Mouse (Mus musculus) cerebellum, postnatal 36 days (tissue): ENCODE data around the gene Socs1.
"Not testable (repeated sequence)": the region's sequence is repeated elsewhere in the genome, so short reads cannot be mapped to it uniquely, and the experiment has no call there.

ENCODE experiments used
- DNase-seq, 2 experiments: peaks; one replicate each; pipeline ENCODE4 v3.0.0; 2021 to 2022; ENCODE audit warnings: mixed read lengths in 2 of 2

Socs1 gene

GRCm38 (mm10) chr16:10785371-10786231, at the start of gene Socs1:
Gene Socs1 (minus strand): TSS chr16:10785536.
- DNase-seq: peak; percentile 65 to 66

- no peak for DNase-seq
These were observed 49.2 kb upstream of the Socs1 start for GRCm38 (mm10) chr16:10834542-10834910.

DNA sequence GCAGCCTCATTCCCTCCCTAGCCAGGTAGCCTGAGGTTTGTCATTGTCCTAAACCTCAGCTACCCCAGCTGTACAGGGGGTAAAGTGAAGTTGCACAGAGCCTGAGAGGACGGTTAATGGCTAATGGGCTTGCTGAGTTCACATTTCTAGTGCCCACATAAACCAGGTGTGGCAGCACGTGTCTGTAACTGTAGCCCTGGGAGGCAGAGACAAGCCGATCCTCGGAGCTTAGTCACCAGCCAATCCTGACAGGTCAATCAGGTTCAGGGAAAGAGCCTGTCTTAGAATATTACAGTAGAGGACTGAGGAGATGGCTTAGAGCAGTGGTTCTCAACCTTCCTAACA, 43.1 kb upstream of the Socs1 start:
- no peak for DNase-seq

DNA sequence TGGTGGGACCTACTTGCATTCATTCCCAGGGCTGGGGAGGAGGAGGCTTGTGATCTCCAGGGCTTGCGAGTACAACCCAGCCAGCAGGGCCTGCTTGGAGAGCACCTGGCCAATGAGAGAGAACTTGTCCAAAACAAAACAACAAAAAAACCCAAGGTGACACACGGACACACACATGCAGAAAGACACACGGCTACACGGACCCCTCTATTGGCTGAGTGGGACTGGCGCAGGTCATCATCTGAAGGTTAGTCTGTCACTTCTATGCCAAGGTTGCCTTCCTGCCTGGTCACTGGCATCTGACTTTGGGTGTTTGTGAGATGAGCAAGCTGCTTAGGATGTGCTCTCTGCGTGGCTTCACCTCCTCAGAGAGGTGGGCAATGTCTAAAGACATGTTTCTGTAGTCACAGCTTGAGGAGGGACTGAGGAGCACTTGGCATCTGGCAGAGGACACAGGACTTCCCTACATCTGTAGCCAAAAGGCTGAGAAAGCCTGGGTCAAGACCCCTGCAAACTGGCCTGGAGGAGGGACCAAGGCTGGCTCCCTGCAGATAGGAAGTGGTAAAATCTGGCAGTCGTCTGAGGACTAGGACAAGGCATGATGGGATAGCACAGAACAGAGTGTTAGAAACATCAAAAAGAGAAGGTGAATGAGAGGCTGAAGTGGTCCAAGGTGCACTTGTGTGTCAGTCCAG, 42.6 kb upstream of the Socs1 start:
- DNase-seq: no peak

GRCm38 (mm10) chr16:10827269-10827668, 41.9 kb upstream of the Socs1 start:
- DNase-seq: no peak

- DNase-seq: no peak
These were observed 40.5 kb upstream of the Socs1 start for GRCm38 (mm10) chr16:10825840-10826239.

DNA sequence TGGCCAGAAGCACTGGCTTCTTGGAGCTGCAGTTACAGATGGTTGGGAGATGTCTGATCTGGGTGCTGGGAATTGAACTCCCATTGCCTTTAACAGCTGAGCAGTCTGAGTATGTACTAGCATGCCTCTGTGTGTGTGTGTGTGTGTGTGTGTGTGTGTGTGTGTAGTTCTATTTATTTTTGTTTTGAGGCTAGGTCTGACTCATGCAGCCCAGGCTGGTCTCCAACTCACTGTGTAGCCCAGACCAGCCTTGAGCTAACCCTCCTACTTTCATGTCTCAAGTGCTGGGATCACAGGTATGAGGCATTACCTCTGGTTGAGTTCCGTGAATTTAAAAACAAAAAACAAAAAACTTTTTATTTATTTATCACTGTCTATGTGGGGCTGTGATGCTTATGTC, 39.2 kb upstream of the Socs1 start:
- DNase-seq: no peak

DNA sequence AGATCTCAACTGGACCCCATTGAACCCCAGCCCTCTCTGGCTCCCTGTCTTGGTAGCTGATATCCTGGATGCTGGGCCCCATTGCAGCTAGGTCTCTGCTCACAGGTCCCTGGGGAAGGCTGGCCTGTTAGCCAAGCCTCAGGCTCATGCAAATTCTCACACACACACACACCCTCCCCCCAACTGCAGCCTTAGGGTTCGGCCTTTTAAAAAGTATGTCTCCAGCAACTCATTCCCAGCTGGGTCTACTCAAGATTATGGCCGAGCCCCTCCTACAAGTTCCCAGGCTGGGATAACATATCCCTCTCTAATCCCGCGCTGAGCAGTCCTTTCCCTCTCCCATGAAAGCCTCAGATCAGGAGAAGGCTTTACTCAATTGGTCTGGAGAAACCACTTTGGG, 36.1 kb upstream of the Socs1 start:
- no peak for DNase-seq

DNA sequence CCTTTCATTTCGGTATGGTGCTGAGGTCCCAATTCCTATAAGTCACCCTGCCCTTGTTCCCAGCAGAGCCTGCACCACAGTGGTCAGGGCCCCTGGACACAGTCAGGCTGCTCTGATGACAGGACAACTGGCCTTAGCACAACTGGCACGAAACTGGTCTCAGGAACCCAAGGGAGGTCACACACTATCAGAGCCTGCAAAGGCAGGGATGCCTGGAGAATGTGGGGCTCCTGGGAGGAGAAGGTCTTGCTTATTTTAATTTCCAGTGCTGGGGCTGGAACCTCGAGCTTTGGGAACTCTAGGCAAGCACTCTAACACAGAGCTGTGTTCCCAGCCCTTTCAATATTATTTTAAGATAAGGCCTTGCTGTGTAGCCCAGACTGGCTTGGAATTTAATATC, 34.6 kb upstream of the Socs1 start:
- DNase-seq: no peak

DNA sequence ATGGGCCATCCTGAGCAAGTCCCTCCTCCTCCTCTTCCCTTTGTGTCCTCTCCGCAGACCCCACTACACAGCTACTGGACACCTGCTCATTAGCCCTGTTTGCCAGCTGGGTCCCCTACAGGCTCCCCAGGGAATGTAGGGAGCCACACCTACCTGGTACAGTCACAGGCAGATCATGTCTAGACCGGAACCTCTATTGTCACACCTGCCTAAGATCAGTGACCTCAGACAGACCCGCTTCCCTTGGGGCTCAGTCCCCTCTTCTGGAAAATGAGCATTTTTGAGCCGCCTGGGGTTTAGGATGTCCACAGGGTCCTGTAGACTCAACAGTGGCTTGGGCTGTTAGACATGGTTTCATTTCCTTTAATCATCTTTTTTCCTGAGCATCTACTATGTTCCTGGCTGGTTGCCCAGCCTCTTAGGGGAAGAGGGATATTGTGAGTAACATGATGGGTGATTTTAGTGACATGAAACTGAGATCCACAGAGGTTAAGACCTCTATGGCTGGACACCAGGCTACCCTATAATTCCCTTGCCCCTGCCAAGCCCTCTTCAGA, 33.3 kb upstream of the Socs1 start:
- DNase-seq: no peak

- no peak for DNase-seq
These were observed 29.5 kb upstream of the Socs1 start for GRCm38 (mm10) chr16:10814864-10815263.

DNA sequence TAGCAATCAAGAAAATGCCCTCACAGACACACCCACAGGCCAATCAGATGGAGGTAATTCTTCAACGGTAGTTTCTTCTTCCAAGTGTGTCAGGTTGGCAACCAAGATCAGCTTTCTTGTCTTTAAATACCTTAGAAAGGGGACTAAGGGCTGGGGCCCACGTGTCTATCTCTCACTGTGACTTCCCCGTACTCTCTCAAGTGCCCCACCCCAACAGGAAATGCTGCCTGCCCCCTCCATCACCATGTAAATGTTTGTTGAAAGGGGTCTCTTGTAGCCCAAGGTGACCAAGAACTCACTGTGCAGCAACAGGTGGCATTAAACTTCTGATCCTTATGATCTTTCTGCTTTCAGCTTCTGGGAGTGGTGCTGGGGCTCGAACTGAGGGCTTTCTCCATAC, 28.4 kb upstream of the Socs1 start:
- DNase-seq: no peak

DNA sequence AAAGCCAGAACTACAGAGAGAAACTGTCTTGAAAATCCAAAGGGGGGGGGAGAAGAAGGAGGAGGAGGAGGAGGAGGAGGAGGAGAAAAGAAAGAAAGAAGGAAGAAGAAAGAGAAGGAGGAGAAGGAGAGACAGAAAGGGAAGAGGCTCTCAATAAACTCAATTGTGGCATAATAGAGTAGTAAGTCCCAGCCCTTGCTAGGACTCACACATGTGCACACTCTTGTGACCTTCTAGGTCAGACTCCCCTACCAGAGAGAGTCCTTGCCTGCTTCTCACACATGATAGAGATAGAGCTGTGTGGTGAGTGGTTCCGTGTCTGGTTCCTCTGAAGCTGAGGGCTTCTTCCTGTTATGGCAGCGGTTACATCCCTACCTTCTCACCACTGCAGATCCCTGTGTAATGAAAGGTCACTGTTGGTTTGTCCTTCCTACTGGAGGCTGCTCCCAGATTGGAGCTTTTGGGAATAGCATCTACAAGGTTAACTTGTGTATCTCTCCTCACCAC, 27.6 kb upstream of the Socs1 start, which contains the start of gene Gm11172:
Gene Gm11172 (plus strand): TSS at position 51 of the 507 bp plus-strand sequence.
- no peak for DNase-seq

DNA sequence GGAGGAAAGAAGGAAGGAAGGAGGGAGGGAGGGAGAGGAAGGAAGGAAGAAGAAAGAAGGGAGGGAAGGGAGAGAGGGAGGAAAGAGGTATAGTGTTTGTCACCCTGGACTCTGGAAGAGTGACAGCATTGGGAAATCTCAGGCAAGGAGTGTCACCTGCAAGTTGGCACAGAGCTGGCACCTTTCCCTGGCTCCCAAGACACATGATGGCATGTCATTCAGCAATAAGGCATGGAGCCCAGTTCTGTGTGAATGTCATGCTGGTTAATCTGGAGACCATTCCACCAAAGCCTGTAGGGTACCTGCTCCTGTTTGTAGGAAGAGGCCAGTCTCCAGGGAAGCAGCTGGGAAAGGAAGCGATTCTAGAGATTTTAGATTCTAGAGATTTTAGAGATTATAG, 25.0 kb upstream of the Socs1 start:
- DNase-seq: peak; percentile 43 to 52

DNA sequence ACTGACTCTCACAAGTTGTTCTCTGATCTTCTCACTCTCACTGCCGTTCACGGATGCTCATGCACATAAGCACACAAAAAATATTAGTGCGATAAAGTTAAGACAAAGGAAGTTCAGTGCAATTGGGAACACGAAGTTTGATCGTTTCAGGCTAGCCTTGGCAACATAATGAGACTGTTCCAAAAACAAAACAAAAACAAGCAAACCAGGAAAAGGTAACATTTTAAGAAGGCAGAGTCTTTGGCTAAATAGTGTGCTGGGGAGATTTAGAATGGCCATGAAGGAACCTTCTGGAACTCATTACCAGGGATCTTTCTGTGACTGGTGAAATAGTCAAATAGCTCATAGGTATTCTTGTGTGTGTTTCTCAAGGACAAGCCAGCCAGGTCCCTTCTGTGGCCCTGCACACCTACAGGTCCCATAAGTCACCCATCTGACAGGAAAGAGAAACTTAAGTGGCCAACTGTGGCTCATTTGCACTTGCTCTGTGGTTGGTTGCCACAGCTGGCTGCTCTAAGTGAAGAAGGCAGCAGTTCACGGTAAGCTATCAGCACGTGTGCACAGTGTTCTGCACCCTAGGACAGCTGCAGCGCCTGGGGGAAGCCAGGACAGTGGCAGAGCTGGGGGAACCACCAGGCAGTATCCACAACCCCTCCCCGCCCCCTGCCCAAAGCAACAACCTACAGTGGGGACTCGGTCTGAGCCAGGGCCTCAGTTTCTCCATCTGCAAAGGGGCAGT, 20.6 kb upstream of the Socs1 start, which contains the start of gene Prm1:
Gene Prm1 (minus strand): TSS at position 51 of the 739 bp plus-strand sequence.
- DNase-seq: no peak

GRCm38 (mm10) chr16:10802420-10802819, 17.1 kb upstream of the Socs1 start:
- not testable (repeated sequence) for DNase-seq

GRCm38 (mm10) chr16:10796034-10796433, 10.7 kb upstream of the Socs1 start, which contains the start of gene Prm2:
Gene Prm2 (minus strand): TSS chr16:10796134.
- no peak for DNase-seq

DNA sequence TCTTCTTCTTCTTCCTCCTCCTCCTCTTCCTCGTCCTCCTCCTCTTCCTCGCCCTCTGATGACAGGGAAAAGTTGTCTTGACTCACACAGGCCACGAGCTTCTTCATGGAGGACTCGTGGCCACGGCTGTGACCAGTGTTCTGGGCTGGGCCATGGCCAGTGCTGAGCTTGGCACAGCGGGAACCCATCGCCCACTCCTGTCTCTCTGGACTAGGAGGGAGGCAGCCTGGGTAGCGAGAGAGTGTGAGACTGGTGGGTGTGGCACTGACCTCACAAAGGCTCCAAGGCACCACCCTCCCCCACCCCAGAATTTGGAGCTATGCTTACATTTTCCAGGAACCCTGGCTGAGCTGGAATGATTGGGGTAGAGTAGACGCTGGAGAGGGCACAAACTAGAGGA, 5.4 kb upstream of the Socs1 start, which contains the start of gene Prm3:
Gene Prm3 (minus strand): TSS at position 213 of the 400 bp plus-strand sequence.
- DNase-seq: no peak

GRCm38 (mm10) chr16:10788866-10789265, 3.5 kb upstream of the Socs1 start:
- no peak for DNase-seq

- DNase-seq: no peak
These were observed 2.9 kb upstream of the Socs1 start, which contains the start of gene Tnp2 for GRCm38 (mm10) chr16:10788271-10788670. Gene Tnp2 (minus strand): TSS chr16:10788660.

- no peak for DNase-seq
These were observed 2.3 kb upstream of the Socs1 start for GRCm38 (mm10) chr16:10787548-10788058.

DNA sequence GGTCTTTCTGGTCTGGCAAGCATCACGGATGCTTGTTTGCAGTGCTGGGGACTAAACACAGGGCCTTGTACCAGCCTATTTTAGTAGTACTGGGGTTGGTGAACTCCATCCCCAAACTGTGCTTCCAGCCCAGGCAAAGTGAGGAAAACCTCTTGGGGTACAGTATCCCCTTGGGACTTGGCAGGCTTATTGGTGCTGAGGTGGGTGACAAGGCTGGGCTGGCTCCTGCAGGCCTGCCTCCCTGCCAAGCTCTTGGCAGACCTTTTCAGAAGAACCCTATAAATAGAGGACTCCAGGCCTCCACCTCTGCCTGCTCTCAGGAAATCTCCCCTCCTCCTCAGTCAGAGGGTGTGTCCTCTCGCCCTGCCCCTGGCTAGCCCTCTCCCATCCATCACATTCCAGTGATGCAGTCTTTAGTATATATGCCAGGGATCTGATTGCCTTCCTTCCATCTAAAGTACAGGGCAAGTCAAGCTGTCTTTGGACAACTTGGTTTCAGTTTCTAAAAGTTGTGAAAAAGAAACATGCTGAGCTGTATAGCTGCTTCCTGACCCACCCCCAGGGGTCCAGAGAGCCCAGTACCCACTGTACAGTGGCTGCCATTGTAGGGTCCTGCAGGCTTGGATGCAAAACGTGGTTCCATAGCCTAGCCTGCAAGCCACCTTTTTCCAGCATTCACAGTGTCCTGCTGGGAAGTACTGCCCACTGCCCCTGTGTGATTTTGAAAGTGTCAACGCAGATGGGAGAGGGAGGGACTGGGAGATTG, 1.6 kb upstream of the Socs1 start:
- no peak for DNase-seq
